Mouse (Mus musculus) ES-E14 (cell line): ENCODE results near the gene 1700030J22Rik.

Experiments
- CHD2 ChIP-seq: IDR thresholded peaks from 2 replicates; pipeline ENCODE4 v1.6.1; 2014; ENCODE audit warnings: mild to moderate bottlenecking, low read depth, low read length, inconsistent platforms
- HCFC1 ChIP-seq: IDR thresholded peaks from 2 replicates; pipeline ENCODE4 v1.6.1; 2012; ENCODE audit warnings: low read length, inconsistent platforms, borderline replicate concordance; ENCODE audit not compliant: insufficient read depth
- MAFK ChIP-seq: IDR thresholded peaks from 2 replicates; pipeline ENCODE4 v1.6.1; 2014; ENCODE audit warnings: mild to moderate bottlenecking, low read depth, low read length, inconsistent platforms; ENCODE audit not compliant: insufficient read depth
- ZC3H11A ChIP-seq: IDR thresholded peaks from 2 replicates; pipeline ENCODE4 v1.6.1; 2012; ENCODE audit warnings: low read depth, mild to moderate bottlenecking, inconsistent platforms, low read length, borderline replicate concordance
- ZNF384 ChIP-seq: IDR thresholded peaks from 2 replicates; pipeline ENCODE4 v1.6.1; 2012; ENCODE audit warnings: low read depth, low read length, inconsistent platforms

GRCm38 (mm10) chr8:116975606-116976005, 3.2 kb downstream of the 1700030J22Rik start:
- TF ChIP-seq MAFK (no peak), ZNF384 (no peak), HCFC1 (no peak), CHD2 (no peak), ZC3H11A (no peak)
